Mouse (Mus musculus) E14TG2a.4 (cell line): ENCODE data around the gene Inafm2.

ENCODE experiments used
- H3K27me3 ChIP-seq: 2 replicates; pipeline ENCODE4 v1.6.1; 2014; ENCODE audit warnings: low read length, control low read depth; ENCODE audit not compliant: insufficient read depth
- H3K36me3 ChIP-seq: 2 replicates; pipeline ENCODE4 v1.6.1; 2014; ENCODE audit warnings: low read length, control low read depth; ENCODE audit not compliant: insufficient read depth
- H3K4me1 ChIP-seq: replicated peaks from 2 replicates; pipeline ENCODE4 v1.6.1; 2014; ENCODE audit warnings: low read depth, low read length, control low read depth
- H3K4me3 ChIP-seq: replicated peaks from 2 replicates; pipeline ENCODE4 v1.5.1; 2014; ENCODE audit warnings: mild to moderate bottlenecking, low read length
- H3K9me3 ChIP-seq: 2 replicates; pipeline ENCODE4 v1.6.1; 2014; ENCODE audit warnings: low read length, control low read depth
- CTCF ChIP-seq: conservative IDR thresholded peaks from 2 replicates; pipeline ENCODE4 v1.5.1; 2014; ENCODE audit warnings: low read length
- NANOG ChIP-seq: IDR thresholded peaks from 2 replicates; pipeline ENCODE4 v1.6.1; 2014; ENCODE audit warnings: borderline replicate concordance, low read length, mixed read lengths
- POU5F1 ChIP-seq: IDR thresholded peaks from 2 replicates; pipeline ENCODE4 v1.6.1; 2014; ENCODE audit warnings: low read length, borderline replicate concordance

Inafm2 gene

GRCm38 (mm10) chr2:118792259-118792613 is 46.7 kb downstream of the Inafm2 start:
- H3K4me3 ChIP-seq = no peak overlapping the region
- no peak for TF ChIP-seq NANOG
- TF ChIP-seq CTCF = no peak
- no peak for TF ChIP-seq POU5F1
- peaks cover 90% of the 10 kb centered on the region for H3K27me3 ChIP-seq
- H3K4me1 ChIP-seq = peaks cover 20% of the 10 kb centered on the region
- no peaks in the 10 kb centered on the region for H3K36me3 ChIP-seq
- H3K9me3 ChIP-seq = no peaks in the 10 kb centered on the region

GRCm38 (mm10) chr2:118793636-118794035 is 48.1 kb downstream of the Inafm2 start:
- Histone ChIP-seq H3K4me3 (no peak overlapping the region), H3K9me3 (no peaks in the 10 kb centered on the region), H3K27me3 (peaks cover 79% of the 10 kb centered on the region), H3K4me1 (peaks cover 20% of the 10 kb centered on the region), H3K36me3 (no peaks in the 10 kb centered on the region)
- TF ChIP-seq CTCF = no peak
- TF ChIP-seq NANOG = no peak
- TF ChIP-seq POU5F1 = no peak
